Mouse (Mus musculus): Measurements from ENCODE around the gene Zmat3.

Gene Zmat3

DNA sequence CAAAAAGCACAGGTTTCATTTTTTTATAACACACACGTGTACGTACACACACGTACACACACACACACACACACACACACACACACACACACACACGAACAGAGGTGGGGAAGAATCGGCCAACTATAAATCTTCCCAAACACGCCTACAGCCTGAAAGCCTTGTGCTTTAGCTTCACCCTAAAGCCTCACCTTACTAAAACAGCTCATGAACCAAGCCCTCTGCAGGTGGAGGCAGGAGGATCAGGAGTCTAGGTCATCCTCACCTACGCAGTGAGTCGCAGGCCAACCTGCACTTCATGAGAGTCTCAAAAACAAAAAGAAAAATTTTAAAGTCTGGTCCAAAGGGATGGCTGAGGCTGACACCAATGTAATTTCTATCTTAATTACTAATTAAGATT is 6.7 kb upstream of the Zmat3 start:
- no peak for DNase-seq (ENCODE audit: extremely low read depth, low read depth)

GRCm38 (mm10) chr3:32371957-32372356 is 6.1 kb upstream of the Zmat3 start:
- DNase-seq (ENCODE audit: extremely low read depth, low read depth): no peak

- DNase-seq (ENCODE audit: extremely low read depth, low read depth): no peak
Measured at GRCm38 (mm10) chr3:32367516-32367915, 1.7 kb upstream of the Zmat3 start.

DNA sequence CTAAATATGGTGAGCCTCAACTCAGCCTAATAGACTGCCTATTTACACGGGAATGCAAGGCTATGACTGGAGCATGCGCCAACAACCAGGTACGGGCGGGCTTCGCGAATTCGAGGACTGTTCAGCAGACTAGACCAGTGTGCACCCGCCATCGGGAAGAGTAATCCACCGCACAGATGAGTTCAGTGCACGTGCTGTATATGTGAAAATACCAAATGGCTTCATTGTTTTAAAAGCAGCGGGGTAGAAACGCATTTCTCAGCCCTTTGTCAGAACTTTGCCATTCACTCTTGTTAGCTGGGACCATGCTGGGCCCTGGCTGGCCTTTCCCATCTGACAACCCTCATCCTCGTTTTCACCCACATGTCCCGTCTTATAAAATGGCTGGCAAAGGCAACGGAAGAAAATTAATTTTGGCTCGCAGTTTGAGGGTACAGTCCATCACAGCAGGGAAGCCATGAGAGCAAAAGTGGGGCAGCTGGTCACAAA is 476 bp upstream of the Zmat3 start:
- DNase-seq (ENCODE audit: extremely low read depth, low read depth): no peak

DNA sequence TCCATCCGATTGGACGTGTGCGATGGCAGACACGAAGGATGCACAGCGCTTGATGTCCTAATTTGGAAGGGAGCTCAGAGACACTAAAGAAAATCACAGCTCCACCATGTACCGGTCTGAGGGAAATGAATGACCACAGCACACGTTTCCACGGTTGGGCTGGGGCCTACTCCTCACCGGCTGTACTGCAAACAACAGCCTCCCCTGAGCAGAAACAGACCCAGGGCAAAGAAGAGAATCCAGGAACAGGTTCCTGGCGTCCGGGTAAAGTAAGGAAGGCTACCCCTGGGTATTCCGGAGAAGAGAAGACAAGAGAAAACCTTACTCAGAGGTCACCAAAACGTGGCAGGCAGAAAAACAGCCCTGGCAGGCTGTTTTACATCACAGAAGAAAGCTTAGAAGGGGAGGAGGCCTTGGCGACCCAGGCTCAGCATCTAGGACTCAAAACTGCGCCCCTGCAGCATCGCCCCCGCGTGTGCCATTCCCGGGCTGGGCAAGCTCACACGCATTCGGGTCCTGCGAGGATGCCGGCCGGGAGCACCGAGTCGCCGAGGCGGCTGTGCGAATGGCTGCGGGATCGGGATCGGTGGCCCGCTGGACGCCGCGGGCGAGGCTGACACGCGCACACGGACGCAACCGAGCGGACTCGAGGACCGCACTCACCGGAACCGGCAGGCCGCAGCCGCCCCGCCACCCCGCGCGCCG is 821 bp downstream of the Zmat3 start:
- DNase-seq (ENCODE audit: extremely low read depth, low read depth): no peak

DNA sequence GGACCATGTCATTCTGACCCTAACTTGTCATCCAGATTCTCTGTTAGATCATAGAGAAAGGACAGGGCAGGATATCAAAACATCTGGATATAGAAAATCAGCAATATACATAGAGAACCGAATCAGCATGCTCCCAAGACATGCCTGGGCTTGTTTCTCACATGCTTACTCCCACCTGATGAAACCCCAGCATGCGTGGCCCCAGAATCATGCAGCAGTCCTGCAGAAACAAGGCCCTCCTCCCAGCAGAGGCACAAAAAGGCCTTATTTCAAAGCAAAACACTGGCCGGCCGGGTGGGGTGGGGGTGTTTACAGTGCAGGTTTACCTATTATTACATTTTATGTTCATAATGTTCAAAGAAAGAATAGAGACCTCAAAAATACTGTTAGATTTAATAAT is 1.6 kb downstream of the Zmat3 start:
- DNase-seq (ENCODE audit: extremely low read depth, low read depth): no peak

GRCm38 (mm10) chr3:32361221-32361620 is 4.6 kb downstream of the Zmat3 start:
- no peak for DNase-seq (ENCODE audit: extremely low read depth, low read depth)

DNA sequence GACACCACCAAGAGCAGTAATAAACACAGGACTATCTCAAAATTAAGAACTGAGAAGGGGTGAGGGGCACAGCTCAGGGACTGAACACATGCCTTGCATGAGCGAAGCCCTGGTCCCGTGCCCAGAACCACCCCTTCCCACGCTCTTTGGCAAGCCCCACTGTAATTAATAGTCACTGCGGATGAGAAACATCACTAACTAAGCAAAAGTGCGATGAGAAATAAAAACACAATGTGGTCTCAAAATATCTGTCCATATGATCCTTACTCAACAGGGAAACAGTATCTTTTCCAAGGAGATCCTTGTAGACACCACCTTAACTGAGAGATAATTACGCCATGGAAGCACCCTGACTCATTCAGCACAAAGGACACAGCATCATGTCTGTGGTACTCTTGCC is 17.9 kb downstream of the Zmat3 start:
- DNase-seq (ENCODE audit: extremely low read depth, low read depth): no peak

- DNase-seq (ENCODE audit: extremely low read depth, low read depth): no peak
Measured at GRCm38 (mm10) chr3:32345249-32345648, 20.6 kb downstream of the Zmat3 start.

DNA sequence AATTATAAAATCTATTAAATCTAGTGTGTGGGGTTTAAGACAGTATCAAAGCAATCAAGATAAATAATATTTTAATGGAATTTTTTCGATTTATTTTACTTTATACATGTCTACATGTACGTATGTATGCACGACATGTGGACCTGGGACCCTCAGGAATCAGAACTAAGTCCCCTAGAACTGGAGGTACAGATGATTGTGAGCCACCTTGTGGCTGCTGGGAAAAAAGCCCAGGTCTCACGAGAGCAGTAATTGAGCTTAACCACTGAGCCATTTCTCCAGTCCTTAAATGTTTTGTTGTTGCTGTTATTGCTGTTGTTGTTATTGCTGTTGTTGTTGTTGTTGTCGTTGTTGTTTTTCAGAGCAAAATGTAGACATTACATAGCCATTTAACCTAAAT is 21.0 kb downstream of the Zmat3 start:
- DNase-seq (ENCODE audit: extremely low read depth, low read depth): no peak

- DNase-seq (ENCODE audit: extremely low read depth, low read depth): no peak
Measured at GRCm38 (mm10) chr3:32343371-32343770, 22.4 kb downstream of the Zmat3 start.

DNA sequence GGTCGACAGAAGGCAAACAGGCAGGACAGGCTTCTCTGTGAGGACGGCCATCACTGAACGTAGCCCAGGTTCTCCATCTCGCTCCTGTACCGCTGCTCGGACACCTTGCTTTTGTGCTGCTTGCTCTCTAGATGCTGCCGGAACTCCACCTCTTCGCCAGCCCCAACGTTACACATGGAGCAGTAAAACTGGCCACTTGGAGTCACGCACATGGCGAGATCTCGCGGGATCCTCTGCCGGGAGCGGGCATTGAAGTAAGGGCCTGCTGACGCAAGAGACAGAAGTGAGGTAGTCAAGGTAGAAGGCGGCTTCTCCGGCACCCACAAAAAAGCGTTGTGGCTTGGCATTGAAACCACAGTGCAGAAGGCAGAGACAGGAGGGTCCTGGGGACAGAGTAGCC is 24.4 kb downstream of the Zmat3 start:
- no peak for DNase-seq (ENCODE audit: extremely low read depth, low read depth)

DNA sequence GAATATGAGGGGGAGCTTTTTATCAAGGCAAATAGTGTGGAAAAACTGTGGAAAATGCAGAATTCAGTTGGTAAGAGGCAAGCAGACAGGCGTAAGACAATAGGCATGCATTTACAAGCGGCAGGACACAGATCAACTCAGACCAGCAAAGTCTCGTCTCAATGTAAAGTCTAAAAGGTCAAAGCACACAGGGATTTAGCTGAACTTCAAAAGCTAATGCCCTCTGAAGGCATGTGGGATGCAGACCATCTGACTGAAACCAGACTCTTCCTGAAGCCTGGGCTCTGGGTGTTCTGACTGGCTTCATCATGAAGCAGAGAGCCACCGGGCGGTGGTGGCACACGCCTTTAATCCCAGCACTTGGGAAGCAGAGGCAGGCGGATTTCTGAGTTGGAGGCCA is 27.6 kb downstream of the Zmat3 start:
- no peak for DNase-seq (ENCODE audit: extremely low read depth, low read depth)

- DNase-seq (ENCODE audit: extremely low read depth, low read depth): no peak
Measured at GRCm38 (mm10) chr3:32337770-32338169, 28.0 kb downstream of the Zmat3 start.

DNA sequence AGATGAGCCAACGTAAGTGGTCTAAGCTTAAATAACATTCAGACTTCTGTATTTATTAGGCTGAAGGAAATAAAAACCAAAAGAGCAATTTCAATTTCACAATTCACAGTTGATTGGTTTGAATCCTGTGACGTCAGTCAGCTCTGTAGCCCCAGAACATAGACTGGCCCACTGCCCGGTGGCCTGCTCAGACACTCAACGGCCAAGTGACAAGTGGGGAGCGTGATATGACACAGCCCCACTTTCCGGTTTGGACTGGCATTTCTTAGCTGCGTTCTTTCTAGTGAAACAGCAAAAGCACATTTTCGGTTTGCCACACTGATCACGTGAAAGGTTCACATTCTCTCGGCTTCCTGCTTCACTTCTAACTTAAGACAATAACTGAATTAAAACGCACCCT is 30.9 kb downstream of the Zmat3 start:
- DNase-seq (ENCODE audit: extremely low read depth, low read depth): no peak

DNA sequence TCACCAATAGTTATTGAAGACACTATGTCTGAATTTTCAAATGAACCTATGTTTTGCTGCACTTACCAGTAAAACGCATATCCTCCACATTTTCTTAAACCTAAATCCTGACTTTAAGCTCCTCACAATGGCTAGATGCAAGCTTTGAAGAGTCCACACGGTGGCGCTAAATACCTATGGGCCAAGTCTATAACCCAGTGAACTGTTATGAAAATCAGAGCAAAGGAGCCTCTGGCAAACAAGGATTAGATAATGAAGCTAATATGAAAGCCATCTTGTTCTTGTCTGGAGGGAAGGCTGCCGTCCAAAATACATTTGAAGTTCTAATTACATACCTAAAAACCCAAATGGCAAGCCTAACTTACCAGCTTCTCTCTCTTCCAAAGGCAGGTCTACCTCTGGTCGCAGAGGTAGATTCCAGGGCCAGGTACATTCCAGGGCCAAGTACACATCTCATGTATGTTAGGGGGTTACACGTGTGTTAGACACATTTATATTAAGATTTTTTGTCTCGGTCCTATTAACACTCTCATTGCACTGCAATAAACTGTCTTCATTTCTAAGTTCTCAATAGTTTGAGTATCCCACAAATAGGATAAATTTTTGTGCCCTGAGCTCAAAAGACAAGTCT is 32.2 kb downstream of the Zmat3 start:
- DNase-seq (ENCODE audit: extremely low read depth, low read depth): peak; percentile 56

- no peak for DNase-seq (ENCODE audit: extremely low read depth, low read depth)
Measured at GRCm38 (mm10) chr3:32317901-32318416, 47.9 kb downstream of the Zmat3 start.

DNA sequence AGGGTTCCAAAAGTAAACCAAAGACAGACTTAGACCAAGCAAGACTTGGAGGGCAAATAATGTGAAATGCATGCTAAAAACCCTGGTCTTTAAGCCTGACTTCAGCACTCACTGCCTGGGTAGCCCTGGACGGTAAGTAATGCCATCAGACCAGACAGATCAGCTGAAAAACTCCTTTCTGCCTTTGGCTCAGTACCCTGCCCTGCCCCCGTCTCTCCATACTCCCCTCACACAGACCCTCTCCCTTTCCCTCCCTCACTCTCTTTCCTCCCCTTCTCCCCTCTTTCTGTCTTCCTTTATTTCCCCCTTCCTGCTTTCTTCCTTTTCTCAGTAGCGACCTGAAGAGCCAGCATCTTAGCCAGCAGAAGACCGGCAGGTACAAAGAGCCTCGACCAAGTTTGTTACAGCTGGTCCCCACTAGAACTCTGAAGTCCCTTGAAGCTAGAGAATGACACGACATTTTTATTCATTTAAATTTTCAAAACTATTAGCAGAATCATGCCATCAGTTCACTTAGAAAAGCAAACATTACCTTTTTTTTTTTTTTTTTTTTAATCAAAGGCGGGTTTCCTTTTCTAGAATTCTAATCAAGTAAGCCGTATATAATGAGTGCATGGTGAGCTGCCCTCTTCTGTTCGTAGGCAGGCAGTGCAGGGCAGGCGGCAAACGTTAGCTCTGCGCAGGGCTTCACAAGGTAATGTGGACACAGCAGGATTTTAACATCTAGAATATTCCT is 48.5 kb downstream of the Zmat3 start:
- no peak for DNase-seq (ENCODE audit: extremely low read depth, low read depth)

GRCm38 (mm10) chr3:32314746-32315145 is 51.1 kb downstream of the Zmat3 start:
- no peak for DNase-seq (ENCODE audit: extremely low read depth, low read depth)

GRCm38 (mm10) chr3:32304171-32304570 is 61.6 kb downstream of the Zmat3 start:
- no peak for DNase-seq (ENCODE audit: extremely low read depth, low read depth)

DNA sequence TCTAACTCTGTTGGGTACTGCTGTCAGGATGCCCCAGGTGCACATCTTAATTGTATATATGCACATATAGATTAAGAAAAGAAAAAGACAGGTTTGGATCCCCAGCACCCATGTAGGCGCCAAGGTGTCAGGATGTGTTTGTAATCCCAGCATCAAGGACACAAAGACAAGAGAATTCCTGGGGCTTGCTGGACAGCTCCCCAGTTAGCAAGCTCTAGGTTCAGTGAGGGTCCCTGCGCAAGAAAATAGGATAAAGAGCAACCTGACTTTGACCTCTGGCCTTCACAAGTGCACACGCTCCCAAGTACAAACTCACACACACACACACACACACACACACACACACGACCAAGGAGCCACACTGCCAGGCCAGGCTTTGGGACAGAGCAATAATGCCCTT is 73.8 kb downstream of the Zmat3 start:
- no peak for DNase-seq (ENCODE audit: extremely low read depth, low read depth)
